In genomic region chr14:118982429-118983045, GRCm38 (mm10) we compare ENCODE assay signal across 8 mouse cellular contexts. TPM values are rescaled to one million over a fixed set of nuclear protein-coding genes. Genes with fewer than 3 reads are reported as not detected.
DNase-seq lines count a peak whose midpoint lies in the region; ATAC-seq and TF ChIP-seq lines count a peak whose summit lies in the region.
"Not testable (repeated sequence)": the region's sequence is repeated elsewhere in the genome, so short reads cannot be mapped to it uniquely, and the experiment has no call there.

No protein-coding gene starts in this region.

- H3K27me3 ChIP-seq in heart, embryonic 13.5 days (replicated peaks); liver, embryonic 12.5 days (replicated peaks): not testable (repeated sequence)

- 62% methylated on average over 5 of the region's 11 CpGs for WGBS in heart, embryonic 13.5 days
- 59% methylated on average over 11 of the region's 11 CpGs for WGBS in liver, embryonic 12.5 days (ENCODE audit: insufficient replicate concordance)
- 29% methylated on average over 8 of the region's 11 CpGs for WGBS in olfactory bulb, adult 2 months

- not testable (repeated sequence) for H3K9ac ChIP-seq in heart, embryonic 13.5 days; liver, embryonic 12.5 days

- TF ChIP-seq CTCF in olfactory bulb, adult 2 months (IDR thresholded peaks at IDR 0.05; ENCODE audit: insufficient read depth, low read depth, low read length) = not testable (repeated sequence)

- not testable (repeated sequence) for H3K4me2 ChIP-seq in heart, embryonic 13.5 days; liver, embryonic 12.5 days

- not testable (repeated sequence) for H3K9me3 ChIP-seq in heart, embryonic 13.5 days; liver, embryonic 12.5 days (replicated peaks)

- TF ChIP-seq POLR2A in olfactory bulb, adult 2 months (IDR thresholded peaks at IDR 0.05; ENCODE audit: insufficient read depth, low read depth, low read length) = not testable (repeated sequence)

- peak overlapping the region; percentile 72 for H3K27ac ChIP-seq in heart, embryonic 13.5 days (replicated peaks)
- H3K27ac ChIP-seq in liver, embryonic 12.5 days = peak overlapping the region; percentile 58
- peak overlapping the region; percentile 56 for H3K27ac ChIP-seq in olfactory bulb, adult 2 months (ENCODE audit: insufficient read depth, low read depth, low read length)

- not testable (repeated sequence) for H3K4me3 ChIP-seq in heart, embryonic 13.5 days; liver, embryonic 12.5 days; olfactory bulb, adult 2 months (ENCODE audit: insufficient read depth, low read depth, low read length)

- H3K4me1 ChIP-seq in heart, embryonic 13.5 days; liver, embryonic 12.5 days; olfactory bulb, adult 2 months (ENCODE audit: control insufficient read depth, insufficient read depth, low read length): not testable (repeated sequence)

- peaks cover 58% of the 10 kb centered on the region for H3K36me3 ChIP-seq in heart, embryonic 13.5 days
- peaks cover 36% of the 10 kb centered on the region for H3K36me3 ChIP-seq in liver, embryonic 12.5 days

- peak; percentile 16 to 18 for DNase-seq in CD8-positive naive resting alpha-beta T cell, adult 2 months (ENCODE audit: low read depth in 2 of 2, low spot score in 2 of 2)
- peak; percentile 77 for DNase-seq in induced T-regulatory cell, adult 2 months (ENCODE audit: low read depth)
- DNase-seq in thymus, postnatal 14 days = peak; percentile 67

- 0 out of 2 replicates have a peak, but pooled peaks have one; percentile 17 for ATAC-seq in erythroblast, adult 5-6 weeks (replicated peaks; ENCODE audit: low FRiP score, poor library complexity, severe bottlenecking)
- not testable (repeated sequence) for ATAC-seq in heart, embryonic 13.5 days (ENCODE audit: extremely low read depth, insufficient number of reproducible peaks, low FRiP score, low TSS enrichment)
- 0 out of 2 replicates have a peak, but pooled peaks have one; percentile 19 for ATAC-seq in liver, embryonic 12.5 days
- ATAC-seq in megakaryocyte progenitor cell, adult 5-6 weeks (replicated peaks; ENCODE audit: poor library complexity) = peak; percentile 77

RNA-seq across cellular contexts. Expression of gene Dnajc3, which starts 44.8 kb away (rescaled TPM):
- total RNA-seq in erythroblast, adult 5-6 weeks (2015; ENCODE audit: low replicate concordance) = 11.7 and 16.9 TPM in 2 replicates
- 25.9 and 29.4 TPM in 2 replicates for total RNA-seq in erythroblast, adult 5-6 weeks (2017; ENCODE audit: low replicate concordance)
- polyA plus RNA-seq in heart, embryonic 13.5 days (2015; fragmentation: Nextera tagmentation; extraction: Ambion mirVana) = 23.1 and 26.0 TPM in 2 replicates
- polyA plus RNA-seq in liver, embryonic 12.5 days (2016; fragmentation: Nextera tagmentation; extraction: Ambion mirVana) = 36.8 and 37.7 TPM in 2 replicates
- 69.2 and 72.5 TPM in 2 replicates for total RNA-seq in megakaryocyte progenitor cell, adult 5-6 weeks (2015)
- total RNA-seq in megakaryocyte progenitor cell, adult 5-6 weeks (2017) = 116 and 124 TPM in 2 replicates
- polyA plus RNA-seq in olfactory bulb, adult 2 months (2012; ENCODE audit: insufficient read depth, insufficient read length, low replicate concordance, missing spikeins) = not detected in 2 replicates

RNA-seq across cellular contexts. Expression of gene Dzip1, which starts 57.3 kb away (rescaled TPM):
- total RNA-seq in erythroblast, adult 5-6 weeks (2015; ENCODE audit: low replicate concordance) = 0.42 TPM in 1 of 2 replicates, not detected in the other
- 3.2 TPM in 1 of 2 replicates, not detected in the other for total RNA-seq in erythroblast, adult 5-6 weeks (2017; ENCODE audit: low replicate concordance)
- polyA plus RNA-seq in heart, embryonic 13.5 days (2015; fragmentation: Nextera tagmentation; extraction: Ambion mirVana) = 6.9 and 8.0 TPM in 2 replicates
- polyA plus RNA-seq in liver, embryonic 12.5 days (2016; fragmentation: Nextera tagmentation; extraction: Ambion mirVana) = 3.0 and 3.4 TPM in 2 replicates
- 0.46 and 0.49 TPM in 2 replicates for total RNA-seq in megakaryocyte progenitor cell, adult 5-6 weeks (2015)
- total RNA-seq in megakaryocyte progenitor cell, adult 5-6 weeks (2017) = 0.03 and 0.92 TPM in 2 replicates
- polyA plus RNA-seq in olfactory bulb, adult 2 months (2012; ENCODE audit: insufficient read depth, insufficient read length, low replicate concordance, missing spikeins) = 283 TPM in 1 of 2 replicates, not detected in the other

Comparison
In these comparisons a context has a peak if more than half of its experiments do, and no peak if none do; other contexts are left out.
1. DNase-seq: peak in every context shown above with its lines; median percentile 77 in induced T-regulatory cell, adult 2 months; 67 in thymus, postnatal 14 days; 17 in CD8-positive naive resting alpha-beta T cell, adult 2 months.
2. RNA of gene Dzip1, which starts 57.3 kb away (polyA plus RNA-seq): 283 TPM in olfactory bulb, adult 2 months; 6.9 to 8.0 TPM in heart, embryonic 13.5 days and 3.0 to 3.4 TPM in liver, embryonic 12.5 days; every median in the first group is over 10 times any median in the second.
3. Peak in every context shown above with its lines, with median percentiles within 50 percentile points of each other: H3K27ac ChIP-seq.